Mouse (Mus musculus) intestine, postnatal 0 days (tissue): ENCODE measurements around the gene H2-Q1. TPM values are rescaled to one million over a fixed set of nuclear protein-coding genes. Genes with fewer than 3 reads are reported as not detected.

ENCODE experiments used
- ATAC-seq: fragments of 200-750 bp; cut with Nextera tagmentation; 2 replicates; pipeline ENCODE4 v1.8.0; 2017; ENCODE audit warnings: mild to moderate bottlenecking, moderate TSS enrichment, moderate library complexity
- H3K27ac ChIP-seq: fragments of 300-500 bp; sonication (generic); 2 replicates; pipeline ENCODE4 v1.5.1; 2014; ENCODE audit warnings: mild to moderate bottlenecking, low read depth, low read length, moderate library complexity
- H3K27me3 ChIP-seq: fragments of 300-500 bp; sonication (generic); replicated peaks from 2 replicates; pipeline ENCODE4 v1.6.1; 2014; ENCODE audit warnings: low read length, mixed read lengths; ENCODE audit not compliant: control insufficient read depth, insufficient read depth
- H3K36me3 ChIP-seq: fragments of 300-500 bp; sonication (generic); 2 replicates; pipeline ENCODE4 v1.6.1; 2014; ENCODE audit warnings: mild to moderate bottlenecking, moderate library complexity; ENCODE audit not compliant: control insufficient read depth, insufficient read depth
- H3K4me1 ChIP-seq: fragments of 300-500 bp; sonication (generic); replicated peaks from 2 replicates; pipeline ENCODE4 v1.6.1; 2014; ENCODE audit warnings: antibody characterized with exemption, low read length, mixed read lengths; ENCODE audit not compliant: control insufficient read depth, insufficient read depth
- H3K4me2 ChIP-seq: fragments of 300-500 bp; sonication (generic); replicated peaks from 2 replicates; pipeline ENCODE4 v1.6.1; 2014; ENCODE audit warnings: low read depth, mild to moderate bottlenecking, moderate library complexity
- H3K4me3 ChIP-seq: fragments of 300-500 bp; sonication (generic); 2 replicates; pipeline ENCODE4 v1.5.1; 2014; ENCODE audit warnings: low read depth, low read length
- H3K9ac ChIP-seq: fragments of 300-500 bp; sonication (generic); 2 replicates; pipeline ENCODE4 v1.6.1; 2014; ENCODE audit warnings: mild to moderate bottlenecking, low read depth, low read length
- H3K9me3 ChIP-seq: fragments of 300-500 bp; sonication (generic); 2 replicates; pipeline ENCODE4 v1.6.1; 2016; ENCODE audit warnings: mixed run types; ENCODE audit not compliant: control insufficient read depth
- CTCF ChIP-seq: sonication (generic); IDR thresholded peaks from 2 replicates; pipeline ENCODE4 v1.5.1; 2016; ENCODE audit warnings: low read depth, mild to moderate bottlenecking, control low read depth, antibody characterized with exemption, moderate library complexity
- WGBS: fragments of 180-500 bp; shearing (Covaris S2); extraction: QIAGEN DNeasy Blood & Tissue Kit; methylation state at CpG from one replicate; pipeline ENCODE4 v1.1.7; 2014; 5-methylcytosine and 5-hydroxymethylcytosine counted together
- polyA plus RNA-seq: library from polyadenylated mRNA; unstranded; fragments of >200 nt; fragmentation: Nextera tagmentation; extraction: Ambion mirVana; gene quantifications from 2 replicates; pipeline ENCODE4 v1.2.1, GENCODE M21; 2015

Gene H2-Q1
- polyA plus RNA-seq: 56.2 and 60.6 TPM in 2 replicates

DNA sequence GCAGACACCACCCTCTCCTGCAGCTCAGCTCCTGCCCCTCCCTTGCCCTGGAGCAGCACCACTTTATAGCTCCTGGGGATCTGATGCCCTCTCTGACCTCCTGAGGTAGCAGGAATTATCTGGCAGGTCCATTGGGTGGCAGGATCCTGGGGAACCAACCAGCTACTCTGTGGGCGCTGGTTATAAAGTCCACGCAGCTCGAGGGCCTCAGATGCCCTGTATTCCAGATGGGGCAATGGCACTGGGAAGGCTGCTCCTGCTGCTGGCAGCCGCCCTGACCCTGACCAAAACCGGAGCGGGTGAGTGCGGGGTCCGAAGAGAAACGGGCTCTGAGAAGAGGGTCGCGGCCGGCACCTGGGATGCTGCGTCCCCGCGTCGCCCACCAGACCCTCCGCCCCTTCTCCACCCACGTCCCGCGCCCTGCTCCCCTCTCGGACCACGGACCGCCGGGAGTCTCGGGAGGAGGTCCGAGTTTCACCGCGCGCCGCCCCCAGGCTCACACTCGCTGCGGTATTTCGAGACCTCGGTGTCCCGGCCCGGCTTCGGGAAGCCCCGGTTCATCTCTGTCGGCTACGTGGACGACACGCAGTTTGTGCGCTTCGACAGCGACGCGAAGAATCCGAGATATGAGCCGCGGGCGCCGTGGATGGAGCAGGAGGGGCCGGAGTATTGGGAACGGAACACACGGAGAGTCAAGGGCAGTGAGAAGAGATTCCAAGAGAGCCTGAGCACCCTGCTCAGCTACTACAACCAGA is at the start of gene H2-Q1:
Gene H2-Q1, plus strand, starts transcription at position 79 of the 755 bp plus-strand sequence.
- H3K9me3 ChIP-seq: no peaks in the 10 kb centered on the region
- no peaks in the 10 kb centered on the region for H3K4me1 ChIP-seq
- peak within 1 kb of the TSS; percentile 52 for H3K4me3 ChIP-seq
- peak within 1 kb of the TSS; percentile 54 for H3K9ac ChIP-seq
- no peak for TF ChIP-seq CTCF
- peak within 1 kb of the TSS; percentile 79 for H3K27ac ChIP-seq
- WGBS: 2% methylated on average over 53 of the region's 55 CpGs
- ATAC-seq: peak; percentile 94
- H3K36me3 ChIP-seq: no peaks in the 10 kb centered on the region
- no peaks in the 10 kb centered on the region for H3K27me3 ChIP-seq
- peak within 1 kb of the TSS; percentile 78 for H3K4me2 ChIP-seq

DNA sequence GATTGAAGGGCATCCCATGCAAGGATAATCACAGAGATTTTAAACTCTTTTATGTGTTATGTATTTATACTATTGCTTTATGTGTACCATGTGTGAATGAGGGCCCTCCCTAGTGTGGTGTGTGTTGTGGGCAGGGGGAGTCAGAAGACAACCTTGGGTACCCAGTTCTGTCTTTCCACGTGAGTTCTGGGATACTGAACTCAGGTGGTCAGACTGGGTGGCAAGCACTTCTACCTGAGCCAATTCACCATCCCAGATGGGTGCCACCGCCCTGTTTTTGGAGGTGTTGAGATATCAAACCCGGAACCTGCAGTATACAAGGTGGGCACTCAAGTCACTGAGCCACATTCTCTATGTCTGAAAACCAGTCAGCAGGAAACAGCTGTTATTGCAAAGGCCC is 48.0 kb upstream of the H2-Q1 start:
- WGBS: 64% methylated on average over 3 of the region's 3 CpGs
- H3K9me3 ChIP-seq: no peaks in the 10 kb centered on the region
- no peak overlapping the region for H3K4me2 ChIP-seq
- no peak overlapping the region for H3K9ac ChIP-seq
- TF ChIP-seq CTCF: no peak
- H3K36me3 ChIP-seq: no peaks in the 10 kb centered on the region
- H3K4me3 ChIP-seq: no peak overlapping the region
- no peak overlapping the region for H3K27ac ChIP-seq
- ATAC-seq: no peak
- no peaks in the 10 kb centered on the region for H3K4me1 ChIP-seq
- H3K27me3 ChIP-seq: 0 out of 2 replicates have a peak, but pooled peaks cover 9% of the 10 kb centered on the region

DNA sequence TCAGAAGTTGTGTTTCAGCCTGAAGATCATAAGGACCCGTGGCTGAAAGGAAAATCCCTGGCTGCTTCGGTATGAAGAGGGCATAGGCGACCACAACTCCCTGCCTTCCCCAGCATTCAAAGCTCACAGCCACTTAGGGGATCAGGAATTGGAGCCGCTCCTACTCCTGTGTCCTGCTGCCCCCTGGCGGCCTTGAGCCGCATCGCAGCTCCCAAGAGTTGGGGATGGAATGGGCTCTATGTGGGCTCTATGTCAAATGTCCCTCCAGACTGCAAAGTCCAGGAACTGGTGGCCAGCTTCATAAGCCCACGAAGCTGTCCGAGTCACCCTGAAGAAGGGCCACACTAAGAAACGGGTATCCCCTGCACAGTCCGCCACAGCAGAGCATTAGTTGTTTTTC is 45.4 kb upstream of the H2-Q1 start:
- WGBS: 4% methylated on average over 11 of the region's 11 CpGs

DNA sequence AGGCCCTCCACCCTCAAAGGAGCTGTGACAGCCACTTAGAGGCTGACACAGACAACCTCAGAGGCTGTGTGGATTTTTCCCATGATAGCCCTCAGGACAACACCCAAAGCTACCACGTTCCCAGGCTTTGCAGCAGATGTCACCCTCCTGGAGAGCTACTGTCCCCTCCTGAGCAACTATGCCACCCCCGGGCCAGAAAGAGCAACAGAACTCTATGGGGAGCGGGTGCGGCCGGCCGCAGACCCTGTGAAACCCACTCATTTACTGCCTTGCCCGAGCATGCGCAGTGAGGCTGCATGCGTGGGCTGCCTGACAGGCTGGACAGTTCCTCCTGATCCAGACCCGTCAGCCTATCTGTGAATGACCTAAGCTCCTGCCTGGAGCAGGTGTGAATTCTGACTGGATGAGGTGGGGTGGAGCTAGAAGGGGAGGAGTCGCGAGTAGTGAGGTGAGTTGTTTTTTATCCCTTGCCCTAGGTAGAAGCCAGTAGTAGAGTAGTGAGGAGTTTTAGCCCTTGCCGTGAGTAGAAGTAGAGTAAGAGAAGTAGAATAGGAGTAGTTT is 43.8 kb upstream of the H2-Q1 start:
- H3K36me3 ChIP-seq: no peaks in the 10 kb centered on the region
- no peak overlapping the region for H3K4me3 ChIP-seq
- WGBS: 14% methylated on average over 13 of the region's 13 CpGs

More for the DNA sequence above, 45.4 kb upstream of the H2-Q1 start:
- H3K9me3 ChIP-seq: no peaks in the 10 kb centered on the region
- H3K27ac ChIP-seq: no peak overlapping the region
- TF ChIP-seq CTCF: peak; percentile 94
- H3K27me3 ChIP-seq: 0 out of 2 replicates have a peak, but pooled peaks cover 9% of the 10 kb centered on the region
- no peak overlapping the region for H3K4me3 ChIP-seq
- no peak overlapping the region for H3K4me2 ChIP-seq
- H3K36me3 ChIP-seq: no peaks in the 10 kb centered on the region
- ATAC-seq: peak; percentile 38; the same call in 1 of the 2 replicates
- H3K4me1 ChIP-seq: no peaks in the 10 kb centered on the region
- H3K9ac ChIP-seq: no peak overlapping the region

DNA sequence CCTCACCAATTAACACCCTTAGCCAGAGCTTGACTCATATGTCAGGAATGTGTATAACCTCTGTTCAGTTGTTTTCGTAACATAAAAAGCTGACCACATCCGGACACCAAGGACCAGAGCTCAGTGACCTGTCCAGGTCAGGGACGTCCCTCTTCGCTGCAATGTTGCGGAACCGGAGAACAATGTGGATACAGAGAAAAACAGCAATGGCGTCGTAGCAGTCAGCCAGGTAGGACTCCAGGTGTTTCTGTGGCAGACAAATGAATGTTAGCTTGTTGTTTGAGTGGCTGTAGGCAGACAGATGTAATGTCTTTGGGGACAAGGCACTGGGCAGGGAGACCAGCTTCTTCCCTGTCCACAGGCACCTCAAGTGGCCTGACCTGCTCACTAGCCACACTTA is 42.2 kb upstream of the H2-Q1 start:
- Histone ChIP-seq H3K9me3 (no peaks in the 10 kb centered on the region), H3K4me3 (no peak overlapping the region), H3K27me3 (0 out of 2 replicates have a peak, but pooled peaks cover 9% of the 10 kb centered on the region), H3K27ac (no peak overlapping the region), H3K36me3 (no peaks in the 10 kb centered on the region), H3K4me2 (no peak overlapping the region), H3K9ac (no peak overlapping the region), H3K4me1 (no peaks in the 10 kb centered on the region)
- no peak for TF ChIP-seq CTCF
- ATAC-seq: no peak
- WGBS: 84% methylated on average over 8 of the region's 8 CpGs

More for the DNA sequence above, 43.8 kb upstream of the H2-Q1 start:
- no peaks in the 10 kb centered on the region for H3K4me1 ChIP-seq
- H3K4me2 ChIP-seq: no peak overlapping the region
- H3K27me3 ChIP-seq: 0 out of 2 replicates have a peak, but pooled peaks cover 9% of the 10 kb centered on the region
- TF ChIP-seq CTCF: no peak
- no peak overlapping the region for H3K27ac ChIP-seq
- H3K9ac ChIP-seq: no peak overlapping the region
- H3K9me3 ChIP-seq: no peaks in the 10 kb centered on the region
- no peak for ATAC-seq

DNA sequence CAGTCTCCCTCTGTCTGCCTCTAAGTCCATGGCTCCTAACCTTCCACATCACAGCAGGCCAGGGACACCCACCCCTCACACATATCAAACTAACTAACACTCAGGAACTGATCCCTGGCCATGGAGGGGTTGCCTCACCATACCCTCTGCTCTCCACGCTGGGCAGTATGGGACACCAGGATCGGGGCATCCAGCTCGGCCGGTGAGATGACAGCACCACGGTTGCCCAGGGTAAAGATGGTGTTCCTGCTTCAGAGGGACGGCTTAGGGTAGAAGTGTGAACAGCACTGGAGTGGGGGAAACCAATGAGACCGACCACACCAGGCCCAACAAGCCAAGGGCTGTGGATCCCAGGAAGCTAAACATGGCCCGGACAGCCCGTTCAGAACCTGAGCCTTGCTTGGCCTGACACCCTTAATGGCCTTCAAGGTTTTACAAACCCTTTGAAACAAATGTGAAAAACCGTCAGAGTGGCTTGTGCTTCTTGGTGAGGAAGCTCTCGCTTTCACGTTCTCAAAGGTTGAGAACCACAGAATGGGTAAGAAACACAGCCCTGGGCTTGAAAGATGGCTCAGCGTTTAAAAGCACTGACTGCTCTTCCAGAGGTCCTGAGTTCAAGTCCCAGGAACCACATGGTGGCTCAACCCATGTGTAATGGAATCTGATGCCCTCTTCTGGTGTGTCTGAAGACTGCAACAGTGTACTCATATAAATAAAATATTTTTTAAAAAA is 41.1 kb upstream of the H2-Q1 start:
- 87% methylated on average over 13 of the region's 13 CpGs for WGBS
- no peaks in the 10 kb centered on the region for H3K4me1 ChIP-seq
- TF ChIP-seq CTCF: no peak
- 0 out of 2 replicates have a peak, but pooled peaks cover 9% of the 10 kb centered on the region for H3K27me3 ChIP-seq
- H3K4me2 ChIP-seq: no peak overlapping the region
- H3K36me3 ChIP-seq: no peaks in the 10 kb centered on the region
- H3K27ac ChIP-seq: no peak overlapping the region
- H3K9ac ChIP-seq: no peak overlapping the region
- no peaks in the 10 kb centered on the region for H3K9me3 ChIP-seq
- H3K4me3 ChIP-seq: no peak overlapping the region
- no peak for ATAC-seq
